Mouse (Mus musculus) stomach, postnatal 0 days (tissue): ENCODE measurements around the gene Trib2.

ENCODE experiments used
- CTCF ChIP-seq: IDR thresholded peaks from 2 replicates; pipeline ENCODE4 v1.5.1; 2016; ENCODE audit warnings: antibody characterized with exemption, low read depth, mild to moderate bottlenecking, moderate library complexity
- EP300 ChIP-seq: optimal IDR thresholded peaks from 2 replicates; pipeline ENCODE3; 2016; ENCODE audit warnings: antibody characterized with exemption

DNA sequence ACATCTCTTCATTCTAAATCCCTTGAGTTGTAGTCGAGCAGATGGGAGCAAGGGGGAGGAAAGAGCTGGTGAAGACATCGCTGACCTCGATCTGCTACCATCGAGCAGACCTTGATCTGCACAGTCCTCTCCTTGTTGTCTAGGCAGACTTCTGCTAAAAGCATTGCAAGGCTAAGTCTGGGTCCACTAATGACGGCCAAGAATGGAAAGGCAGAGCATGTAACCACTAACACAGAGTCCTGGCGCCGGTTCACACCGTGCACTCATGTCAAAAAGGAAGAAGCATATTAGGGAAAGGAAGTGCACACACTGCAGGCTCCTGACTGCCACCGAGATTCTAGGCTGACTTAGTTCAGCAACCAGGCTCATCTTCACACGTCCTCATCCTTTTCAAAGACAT lies 71.0 kb downstream of the Trib2 start:
- TF ChIP-seq EP300 (no peak), CTCF (no peak)
